Mouse (Mus musculus): Measurements from ENCODE around the gene Abhd12. TPM values are rescaled to one million over a fixed set of nuclear protein-coding genes. Genes with fewer than 3 reads are reported as not detected.
A peak's percentile ranks its signal among the peaks of the same experiment; 100 is the strongest.

The Abhd12 gene
- polyA plus RNA-seq, 1 experiment = 62.6 TPM

DNA sequence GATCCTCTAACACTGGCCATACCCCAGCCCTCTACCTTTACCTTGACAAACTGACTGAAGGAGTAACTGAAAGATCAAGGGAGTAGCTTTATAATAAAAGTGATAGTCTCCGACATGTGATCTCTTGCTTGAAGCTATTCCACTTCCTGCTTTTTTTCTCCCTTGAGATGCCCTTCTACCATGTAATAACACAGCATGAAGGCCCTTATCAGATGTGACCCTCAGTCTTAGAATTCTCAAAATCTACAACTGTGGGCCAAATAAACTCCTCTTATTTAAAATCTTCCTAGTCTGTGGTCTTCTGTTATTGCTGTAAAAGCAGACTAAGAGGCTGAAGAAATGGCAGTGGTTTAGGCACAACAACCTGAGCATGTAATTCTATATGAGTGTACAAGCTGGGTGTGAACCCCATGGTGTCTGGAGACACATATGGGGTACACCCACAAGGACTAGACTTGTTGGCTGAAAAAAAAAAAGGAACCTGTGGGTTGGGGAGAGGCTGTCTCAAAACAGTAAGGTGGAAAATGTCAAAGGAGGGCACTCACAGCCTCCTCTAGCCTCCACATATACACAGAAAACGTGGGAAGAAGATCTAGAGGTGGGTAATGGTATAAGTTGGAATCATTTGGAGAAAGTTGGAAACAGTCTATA, 9.8 kb downstream of the Abhd12 start:
- no peaks in the 10 kb centered on the region for H3K27me3 ChIP-seq (replicated peaks; ENCODE audit: control insufficient read depth, insufficient read depth, low read length)
- no peaks in the 10 kb centered on the region for H3K36me3 ChIP-seq (ENCODE audit: control insufficient read depth, insufficient read depth, low read length)
- H3K4me3 ChIP-seq (ENCODE audit: insufficient read depth, low read depth, low read length) = no peak overlapping the region
- 90% methylated on average over 2 of the region's 2 CpGs for WGBS
- DNase-seq = no peak
- no peak overlapping the region for H3K27ac ChIP-seq (ENCODE audit: insufficient read depth, low read depth, low read length)
- no peak for TF ChIP-seq POLR2A (IDR thresholded peaks at IDR 0.05; ENCODE audit: low read depth, low read length)
- TF ChIP-seq CTCF (conservative IDR thresholded peaks at IDR 0.05; ENCODE audit: insufficient read depth, insufficient read length, low read depth, low read length) = no peak
- no peaks in the 10 kb centered on the region for H3K4me1 ChIP-seq (ENCODE audit: control insufficient read depth, insufficient read depth, low read length)

DNA sequence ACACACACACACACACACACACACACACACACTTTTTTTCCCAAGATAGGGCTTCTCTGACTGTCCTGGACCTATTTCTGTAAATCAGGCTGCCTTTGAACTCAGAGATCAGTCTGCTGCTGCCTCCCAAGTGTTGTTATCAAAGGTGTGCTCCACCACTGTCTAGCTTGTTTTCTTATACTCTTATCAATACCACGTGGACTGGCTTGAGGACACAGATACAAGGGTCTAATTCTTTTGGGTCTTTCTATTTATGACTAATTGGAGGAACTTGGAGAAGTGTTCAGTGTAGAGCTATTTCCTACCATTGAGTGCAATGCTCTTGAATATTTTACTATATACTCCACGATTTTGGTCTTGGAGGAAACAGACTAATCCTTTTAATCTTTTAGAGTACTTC, 17.2 kb downstream of the Abhd12 start:
- TF ChIP-seq POLR2A (IDR thresholded peaks at IDR 0.05; ENCODE audit: low read depth, low read length) = no peak
- no peak for TF ChIP-seq CTCF (conservative IDR thresholded peaks at IDR 0.05; ENCODE audit: insufficient read depth, insufficient read length, low read depth, low read length)
- no peak for DNase-seq
- Histone ChIP-seq H3K4me1 (ENCODE audit: control insufficient read depth, insufficient read depth, low read length) (no peaks in the 10 kb centered on the region), H3K27me3 (replicated peaks; ENCODE audit: control insufficient read depth, insufficient read depth, low read length) (no peaks in the 10 kb centered on the region), H3K4me3 (ENCODE audit: insufficient read depth, low read depth, low read length) (no peak overlapping the region), H3K36me3 (ENCODE audit: control insufficient read depth, insufficient read depth, low read length) (no peaks in the 10 kb centered on the region), H3K27ac (ENCODE audit: insufficient read depth, low read depth, low read length) (no peak overlapping the region)
- 87% methylated on average over 2 of the region's 2 CpGs for WGBS

DNA sequence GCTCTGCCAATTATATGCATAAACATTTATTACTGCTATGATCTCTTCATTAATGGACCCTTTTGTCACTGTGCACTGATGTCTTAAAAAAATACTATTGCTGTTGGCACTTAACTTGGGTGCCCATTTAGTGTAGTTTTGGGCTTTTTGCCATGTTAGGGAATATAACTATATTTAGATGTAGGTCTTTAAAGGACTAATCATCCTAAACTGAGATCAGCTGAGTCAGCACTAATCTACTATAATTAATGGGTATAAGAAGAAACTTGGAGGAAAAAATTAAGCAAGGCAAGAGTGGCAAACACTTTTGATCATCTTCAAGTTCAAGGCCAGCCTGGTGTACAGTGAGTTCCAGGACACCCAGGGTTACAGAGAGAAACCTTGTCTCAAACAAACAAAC, 18.2 kb downstream of the Abhd12 start:
- H3K27ac ChIP-seq (ENCODE audit: insufficient read depth, low read depth, low read length) = no peak overlapping the region
- H3K36me3 ChIP-seq (ENCODE audit: control insufficient read depth, insufficient read depth, low read length) = no peaks in the 10 kb centered on the region
- H3K4me3 ChIP-seq (ENCODE audit: insufficient read depth, low read depth, low read length) = no peak overlapping the region
- no peaks in the 10 kb centered on the region for H3K27me3 ChIP-seq (replicated peaks; ENCODE audit: control insufficient read depth, insufficient read depth, low read length)
- DNase-seq = no peak
- TF ChIP-seq POLR2A (IDR thresholded peaks at IDR 0.05; ENCODE audit: low read depth, low read length) = no peak
- no peaks in the 10 kb centered on the region for H3K4me1 ChIP-seq (ENCODE audit: control insufficient read depth, insufficient read depth, low read length)

DNA sequence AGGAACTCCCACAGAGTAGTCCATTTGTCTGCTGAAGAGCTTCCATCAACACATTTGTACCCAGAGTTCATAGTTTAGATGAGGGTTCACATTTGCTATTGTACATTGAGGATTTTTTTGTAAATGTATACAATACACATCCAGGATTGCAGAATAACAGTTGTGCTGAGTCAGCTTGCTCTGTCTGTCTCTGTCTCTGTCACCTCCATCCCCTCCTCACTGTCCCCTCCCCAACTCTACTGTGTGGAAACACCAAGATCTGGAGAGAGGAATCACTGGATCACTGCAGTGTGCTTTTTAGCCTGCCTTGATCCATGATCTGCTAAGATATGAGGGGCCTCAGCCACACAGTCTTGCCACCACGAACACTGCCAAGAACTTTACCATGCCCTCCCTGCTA, 18.7 kb downstream of the Abhd12 start:
- Histone ChIP-seq H3K27me3 (replicated peaks; ENCODE audit: control insufficient read depth, insufficient read depth, low read length) (no peaks in the 10 kb centered on the region), H3K4me1 (ENCODE audit: control insufficient read depth, insufficient read depth, low read length) (no peaks in the 10 kb centered on the region), H3K4me3 (ENCODE audit: insufficient read depth, low read depth, low read length) (no peak overlapping the region), H3K36me3 (ENCODE audit: control insufficient read depth, insufficient read depth, low read length) (no peaks in the 10 kb centered on the region), H3K27ac (ENCODE audit: insufficient read depth, low read depth, low read length) (no peak overlapping the region)
- TF ChIP-seq POLR2A (IDR thresholded peaks at IDR 0.05; ENCODE audit: low read depth, low read length) (no peak), CTCF (conservative IDR thresholded peaks at IDR 0.05; ENCODE audit: insufficient read depth, insufficient read length, low read depth, low read length) (no peak)
- DNase-seq = no peak
- 90% methylated on average over 1 of the region's 1 CpGs for WGBS

DNA sequence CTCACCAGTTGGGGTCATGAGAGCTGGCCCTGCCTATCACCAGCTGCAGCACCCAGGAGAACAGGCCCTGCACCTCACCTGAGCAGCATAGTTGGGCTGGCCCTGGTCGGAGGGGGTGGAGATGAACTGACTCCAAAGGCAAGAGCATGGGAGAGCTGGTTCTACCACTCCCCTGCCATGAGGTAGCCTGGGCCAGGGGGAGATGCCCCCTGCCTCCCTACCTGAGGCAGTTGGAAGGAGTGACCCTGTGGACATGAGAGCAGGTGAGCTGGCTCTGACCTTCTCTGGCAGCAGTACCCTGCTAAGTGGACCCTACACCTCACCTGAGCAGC, 19.8 kb downstream of the Abhd12 start:
- 77% methylated on average over 1 of the region's 1 CpGs for WGBS
- no peak for DNase-seq
- TF ChIP-seq CTCF (conservative IDR thresholded peaks at IDR 0.05; ENCODE audit: insufficient read depth, insufficient read length, low read depth, low read length) = no peak
- TF ChIP-seq POLR2A (IDR thresholded peaks at IDR 0.05; ENCODE audit: low read depth, low read length) = no peak
- Histone ChIP-seq H3K4me1 (ENCODE audit: control insufficient read depth, insufficient read depth, low read length) (no peaks in the 10 kb centered on the region), H3K36me3 (ENCODE audit: control insufficient read depth, insufficient read depth, low read length) (no peaks in the 10 kb centered on the region), H3K27ac (ENCODE audit: insufficient read depth, low read depth, low read length) (no peak overlapping the region), H3K27me3 (replicated peaks; ENCODE audit: control insufficient read depth, insufficient read depth, low read length) (no peaks in the 10 kb centered on the region), H3K4me3 (ENCODE audit: insufficient read depth, low read depth, low read length) (no peak overlapping the region)

DNA sequence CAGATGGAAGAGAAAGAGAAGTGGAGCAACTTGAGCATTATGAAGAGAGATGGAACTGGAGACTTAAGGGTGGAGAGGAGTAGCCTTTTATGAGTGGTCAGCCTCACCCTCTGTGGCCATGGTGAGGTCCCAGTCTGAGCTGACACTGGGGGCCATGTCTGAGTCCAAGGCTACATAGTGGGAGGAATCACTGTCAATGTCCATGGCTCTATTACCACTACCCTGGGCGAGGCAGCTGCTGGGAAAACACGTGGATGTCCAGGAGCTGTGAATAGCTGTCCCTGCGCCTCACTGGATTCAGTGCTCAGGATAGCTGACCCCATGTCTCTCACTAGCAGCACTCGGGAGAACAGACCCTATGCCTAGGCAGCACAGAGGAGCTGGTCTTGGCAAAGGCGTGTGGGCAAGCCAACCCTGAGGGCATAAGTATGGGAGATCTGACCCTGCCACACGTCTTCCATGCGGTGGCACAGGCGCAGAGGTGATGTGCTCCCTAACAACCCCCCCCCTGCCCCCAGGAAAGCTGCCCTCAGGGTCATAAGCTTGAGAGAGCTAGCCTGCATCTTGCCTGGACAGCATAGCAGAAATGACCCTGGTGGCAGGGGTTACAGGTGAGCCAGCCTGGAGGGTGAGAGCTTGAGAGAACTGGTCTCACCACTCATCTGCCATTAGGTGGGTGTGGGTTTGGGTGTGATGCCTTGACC, 20.3 kb downstream of the Abhd12 start:
- Histone ChIP-seq H3K4me1 (ENCODE audit: control insufficient read depth, insufficient read depth, low read length) (no peaks in the 10 kb centered on the region), H3K36me3 (ENCODE audit: control insufficient read depth, insufficient read depth, low read length) (no peaks in the 10 kb centered on the region), H3K27me3 (replicated peaks; ENCODE audit: control insufficient read depth, insufficient read depth, low read length) (no peaks in the 10 kb centered on the region), H3K4me3 (ENCODE audit: insufficient read depth, low read depth, low read length) (no peak overlapping the region), H3K27ac (ENCODE audit: insufficient read depth, low read depth, low read length) (no peak overlapping the region)
- no peak for TF ChIP-seq POLR2A (IDR thresholded peaks at IDR 0.05; ENCODE audit: low read depth, low read length)
- no peak for TF ChIP-seq CTCF (conservative IDR thresholded peaks at IDR 0.05; ENCODE audit: insufficient read depth, insufficient read length, low read depth, low read length)
- WGBS = 91% methylated on average over 8 of the region's 8 CpGs
- DNase-seq = no peak

DNA sequence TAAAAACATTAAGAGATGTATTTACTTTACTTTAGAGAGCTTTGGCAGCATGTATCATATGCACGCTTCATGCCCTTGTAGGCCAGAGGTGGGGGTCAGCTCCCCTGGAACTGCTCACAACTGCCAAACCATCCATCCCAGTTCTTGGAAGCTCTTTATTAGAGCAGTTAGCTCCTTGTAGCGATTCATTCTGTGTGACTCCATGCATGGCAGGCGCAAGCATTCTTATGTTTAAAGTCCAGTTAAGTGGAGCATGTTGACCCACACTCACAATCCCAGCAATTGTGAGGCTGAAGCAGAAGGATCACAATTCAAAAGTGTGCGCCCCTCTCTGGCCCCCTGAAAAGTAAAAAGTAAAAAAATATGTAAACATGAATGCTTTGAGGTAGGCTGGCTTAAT, 27.0 kb downstream of the Abhd12 start:
- Histone ChIP-seq H3K27me3 (replicated peaks; ENCODE audit: control insufficient read depth, insufficient read depth, low read length) (no peaks in the 10 kb centered on the region), H3K27ac (ENCODE audit: insufficient read depth, low read depth, low read length) (no peak overlapping the region), H3K36me3 (ENCODE audit: control insufficient read depth, insufficient read depth, low read length) (no peaks in the 10 kb centered on the region), H3K4me1 (ENCODE audit: control insufficient read depth, insufficient read depth, low read length) (peaks cover 6% of the 10 kb centered on the region; the same call in 1 of the 2 replicates), H3K4me3 (ENCODE audit: insufficient read depth, low read depth, low read length) (no peak overlapping the region)
- 43% methylated on average over 4 of the region's 4 CpGs for WGBS
- peak; percentile 83 for DNase-seq
- no peak for TF ChIP-seq CTCF (conservative IDR thresholded peaks at IDR 0.05; ENCODE audit: insufficient read depth, insufficient read length, low read depth, low read length)
- TF ChIP-seq POLR2A (IDR thresholded peaks at IDR 0.05; ENCODE audit: low read depth, low read length) = no peak
